Mouse (Mus musculus): ENCODE measurements at regions not wholly inside any gene's neighbourhood (a gene's known extent, or its start where the extent isn't known, plus 50 kb on each side); places are given as distances from the start of the nearest gene placed in this dataset.

DNA sequence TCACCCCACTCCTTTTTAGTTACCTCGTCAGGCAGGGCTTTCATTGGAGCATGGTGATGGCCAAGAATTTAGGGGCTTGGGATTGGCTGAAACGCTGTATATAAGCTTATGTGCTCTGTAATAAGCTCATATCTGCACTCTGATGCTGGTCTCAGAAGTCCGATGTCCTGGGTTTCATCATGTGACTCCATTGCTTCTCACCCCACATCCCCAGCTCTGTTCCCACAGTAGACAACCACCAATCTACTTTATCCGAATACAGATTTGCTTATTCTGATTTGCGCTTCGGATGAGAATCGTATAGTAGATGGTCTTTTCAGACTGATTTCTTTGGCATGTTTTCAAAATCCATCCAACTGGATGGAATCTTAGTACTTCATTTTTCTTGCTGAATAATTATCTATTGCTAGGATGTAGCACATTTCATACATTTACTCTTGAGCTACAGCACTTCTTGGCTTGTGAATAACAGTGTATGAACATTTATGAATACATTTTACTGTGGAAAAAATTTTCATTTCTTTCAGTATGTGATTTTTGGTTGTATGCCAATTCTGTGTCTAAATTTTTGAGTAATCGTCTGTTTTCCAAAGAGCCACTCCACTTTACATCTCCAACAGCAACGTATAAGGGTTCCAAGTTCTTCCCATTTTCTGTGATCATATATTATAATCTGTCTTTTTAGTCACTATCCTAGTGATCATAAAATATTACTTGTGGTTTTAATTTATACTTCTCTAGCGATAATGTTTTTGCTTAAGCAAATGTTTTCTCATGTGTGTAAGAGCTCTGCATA is 185.7 kb downstream of the Hace1 start:
- Histone ChIP-seq H3K36me3 (no peaks in the 10 kb centered on the region), H3K4me2 (no peak overlapping the region), H3K27me3 (no peaks in the 10 kb centered on the region), H3K9ac (no peak overlapping the region), H3K4me1 (replicated peaks) (no peaks in the 10 kb centered on the region), H3K4me3 (replicated peaks) (no peak overlapping the region), H3K9me3 (replicated peaks) (no peaks in the 10 kb centered on the region), H3K27ac (no peak overlapping the region)
- ATAC-seq (ENCODE audit: low read depth) (no peak), DNase-seq (no peak)
- 67% methylated on average over 10 of the region's 10 CpGs for WGBS (ENCODE audit: insufficient replicate concordance)

DNA sequence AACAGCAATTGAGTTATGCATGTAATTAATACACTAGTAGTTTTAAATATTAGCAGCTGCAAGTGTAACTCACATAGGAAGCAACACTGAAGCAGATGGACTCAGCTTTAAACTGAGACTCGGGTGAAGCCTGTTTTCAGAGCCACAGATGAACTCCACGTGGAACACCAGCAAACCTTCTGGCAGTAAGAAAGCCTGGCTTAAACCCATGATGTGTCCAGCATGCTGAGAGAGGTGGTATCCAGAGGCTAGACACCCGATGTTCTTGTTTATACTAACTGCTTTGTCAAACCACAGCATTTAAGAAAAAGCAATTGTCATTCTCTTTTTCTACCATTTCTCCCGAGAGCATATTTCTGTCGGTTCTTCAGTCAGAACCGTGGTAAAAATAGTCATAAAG is 202.1 kb downstream of the Hace1 start:
- Histone ChIP-seq H3K4me2 (no peak overlapping the region), H3K4me3 (replicated peaks) (no peak overlapping the region), H3K9me3 (replicated peaks) (no peaks in the 10 kb centered on the region), H3K9ac (no peak overlapping the region), H3K27me3 (no peaks in the 10 kb centered on the region), H3K4me1 (replicated peaks) (peaks cover 18% of the 10 kb centered on the region), H3K36me3 (no peaks in the 10 kb centered on the region), H3K27ac (no peak overlapping the region)
- DNase-seq (no peak), ATAC-seq (ENCODE audit: low read depth) (no peak)
- WGBS (ENCODE audit: insufficient replicate concordance): 22% methylated on average over 6 of the region's 6 CpGs

DNA sequence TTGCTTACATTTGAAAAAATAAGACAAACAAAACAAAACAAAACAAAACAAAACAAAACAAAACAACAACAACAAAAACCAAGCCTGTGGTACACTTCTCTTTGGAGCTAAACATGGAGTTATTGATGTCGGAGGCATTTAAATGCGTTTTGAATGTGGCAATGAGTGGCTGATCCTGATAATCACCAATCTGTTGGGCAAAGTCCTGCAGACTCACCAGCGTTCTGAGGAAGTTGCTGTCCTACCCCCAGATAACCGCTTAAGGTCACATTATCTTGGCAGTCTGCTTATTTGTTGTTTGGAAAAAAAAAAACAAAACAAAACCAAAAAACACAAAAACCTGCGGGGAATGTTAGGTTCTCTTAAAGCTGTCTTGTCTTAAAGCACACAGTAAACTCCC is 205.4 kb downstream of the Hace1 start:
- 9% methylated on average over 5 of the region's 5 CpGs for WGBS (ENCODE audit: insufficient replicate concordance)
- Histone ChIP-seq H3K9ac (no peak overlapping the region), H3K4me1 (replicated peaks) (peaks cover 18% of the 10 kb centered on the region), H3K4me3 (replicated peaks) (no peak overlapping the region), H3K27me3 (no peaks in the 10 kb centered on the region), H3K9me3 (replicated peaks) (no peaks in the 10 kb centered on the region), H3K4me2 (no peak overlapping the region), H3K27ac (no peak overlapping the region), H3K36me3 (no peaks in the 10 kb centered on the region)
- DNase-seq (peak; percentile 47), ATAC-seq (ENCODE audit: low read depth) (peak; percentile 70)

DNA sequence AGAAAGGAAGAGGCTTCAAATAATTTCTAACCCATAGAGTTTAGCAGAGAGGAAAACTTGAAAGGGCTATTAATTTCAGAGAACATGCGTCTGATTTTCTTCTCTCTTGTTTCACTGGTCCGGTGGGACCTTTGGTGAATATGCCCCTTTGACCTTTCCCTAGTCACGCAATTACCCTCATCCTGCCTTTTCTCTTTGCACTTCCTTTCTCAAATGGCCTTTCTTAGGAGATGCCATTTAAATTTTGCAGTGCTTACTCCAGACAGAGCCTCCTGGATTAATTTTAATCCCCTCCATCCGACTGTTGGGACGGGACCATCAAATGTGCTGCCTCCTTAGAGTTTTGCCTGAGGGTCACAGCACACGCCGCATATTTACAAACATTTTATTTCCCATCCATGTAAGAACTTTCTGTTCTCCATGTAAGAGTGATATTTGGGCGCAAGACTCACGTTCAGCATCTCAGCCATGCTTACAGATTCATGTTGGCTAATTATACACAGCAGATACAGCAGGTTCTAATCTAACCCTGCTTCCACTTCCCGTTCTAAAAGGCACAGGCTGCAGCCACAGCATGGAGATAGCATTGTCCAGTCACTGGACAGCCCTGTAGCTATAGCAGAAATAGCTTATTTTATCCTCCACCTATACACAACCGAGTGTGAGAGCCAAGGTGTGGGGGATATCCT is 206.0 kb downstream of the Hace1 start:
- ATAC-seq (ENCODE audit: low read depth) (no peak), DNase-seq (no peak)
- no peak overlapping the region for H3K4me3 ChIP-seq (replicated peaks)
- no peaks in the 10 kb centered on the region for H3K9me3 ChIP-seq (replicated peaks)
- H3K36me3 ChIP-seq: no peaks in the 10 kb centered on the region
- H3K9ac ChIP-seq: no peak overlapping the region
- peaks cover 18% of the 10 kb centered on the region for H3K4me1 ChIP-seq (replicated peaks)
- WGBS (ENCODE audit: insufficient replicate concordance): 41% methylated on average over 11 of the region's 11 CpGs
- no peaks in the 10 kb centered on the region for H3K27me3 ChIP-seq
- H3K27ac ChIP-seq: no peak overlapping the region
- no peak overlapping the region for H3K4me2 ChIP-seq

DNA sequence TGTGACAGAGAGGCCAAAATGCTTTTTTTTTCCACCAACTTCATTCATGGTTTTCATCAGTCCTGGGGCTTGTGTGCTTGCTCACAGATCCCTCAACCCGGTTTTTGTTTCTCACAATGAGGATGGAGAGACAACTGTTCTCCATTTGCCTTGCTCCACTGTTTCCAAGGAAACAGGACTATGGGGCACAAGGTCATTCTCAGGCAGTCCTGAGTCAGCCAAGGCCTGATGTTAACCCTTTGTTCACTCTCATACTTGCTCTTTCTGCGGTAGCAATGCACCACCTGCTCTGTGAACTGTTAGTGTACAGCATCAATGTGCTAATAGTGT is 206.5 kb downstream of the Hace1 start:
- Histone ChIP-seq H3K4me1 (replicated peaks) (peaks cover 18% of the 10 kb centered on the region), H3K36me3 (no peaks in the 10 kb centered on the region), H3K27me3 (no peaks in the 10 kb centered on the region), H3K27ac (no peak overlapping the region), H3K4me3 (replicated peaks) (no peak overlapping the region), H3K4me2 (no peak overlapping the region), H3K9ac (no peak overlapping the region), H3K9me3 (replicated peaks) (no peaks in the 10 kb centered on the region)
- DNase-seq (no peak), ATAC-seq (ENCODE audit: low read depth) (no peak)
- WGBS (ENCODE audit: insufficient replicate concordance): 49% methylated on average over 2 of the region's 2 CpGs

DNA sequence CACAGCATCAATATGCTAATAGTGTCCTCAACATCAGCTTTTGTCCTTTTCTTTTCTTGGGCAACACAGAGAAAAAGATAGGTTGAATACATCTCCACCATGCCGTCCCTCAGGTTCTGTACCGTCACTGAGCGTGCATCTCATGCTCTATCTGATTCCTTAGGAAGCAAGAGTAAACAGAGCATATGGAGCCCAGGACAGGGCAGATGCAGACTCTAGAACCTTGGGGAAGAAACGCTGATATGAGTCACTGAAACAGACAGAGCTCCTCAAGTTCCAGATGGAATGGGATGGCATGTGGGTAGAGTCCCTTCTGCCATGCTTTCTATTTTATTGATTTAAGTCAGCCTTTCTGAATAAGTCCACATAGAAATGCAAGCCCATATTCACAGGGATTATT is 206.9 kb downstream of the Hace1 start:
- no peaks in the 10 kb centered on the region for H3K9me3 ChIP-seq (replicated peaks)
- H3K4me1 ChIP-seq (replicated peaks): peaks cover 18% of the 10 kb centered on the region
- no peak overlapping the region for H3K9ac ChIP-seq
- DNase-seq: no peak
- H3K27me3 ChIP-seq: no peaks in the 10 kb centered on the region
- WGBS (ENCODE audit: insufficient replicate concordance): 73% methylated on average over 4 of the region's 4 CpGs
- no peak overlapping the region for H3K4me2 ChIP-seq
- ATAC-seq (ENCODE audit: low read depth): no peak
- H3K4me3 ChIP-seq (replicated peaks): no peak overlapping the region
- no peak overlapping the region for H3K27ac ChIP-seq
- H3K36me3 ChIP-seq: no peaks in the 10 kb centered on the region

DNA sequence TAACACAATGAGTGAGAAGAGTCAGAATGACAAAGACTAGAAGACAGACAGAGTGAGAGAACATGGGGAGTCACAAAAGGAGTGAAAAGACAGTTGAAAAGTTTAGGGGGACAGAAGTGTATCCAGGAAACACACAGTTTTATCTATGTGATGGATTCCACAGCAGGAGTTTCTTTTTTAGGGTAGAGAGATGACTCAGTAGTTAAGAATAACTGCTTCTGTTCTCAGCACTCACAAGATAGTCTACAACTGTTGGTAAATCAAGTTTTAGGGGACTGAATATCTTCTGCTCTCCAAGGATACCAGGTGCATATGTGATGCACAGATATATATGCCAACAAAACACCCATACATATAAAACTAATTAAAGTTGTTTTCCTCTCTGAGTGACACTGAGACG is 210.7 kb downstream of the Hace1 start:
- Histone ChIP-seq H3K9me3 (replicated peaks) (no peaks in the 10 kb centered on the region), H3K27ac (no peak overlapping the region), H3K36me3 (no peaks in the 10 kb centered on the region), H3K4me2 (no peak overlapping the region), H3K4me3 (replicated peaks) (no peak overlapping the region), H3K4me1 (replicated peaks) (peaks cover 6% of the 10 kb centered on the region), H3K27me3 (no peaks in the 10 kb centered on the region), H3K9ac (no peak overlapping the region)
- WGBS (ENCODE audit: insufficient replicate concordance): 56% methylated on average over 1 of the region's 1 CpGs
- no peak for ATAC-seq (ENCODE audit: low read depth)
- no peak for DNase-seq

DNA sequence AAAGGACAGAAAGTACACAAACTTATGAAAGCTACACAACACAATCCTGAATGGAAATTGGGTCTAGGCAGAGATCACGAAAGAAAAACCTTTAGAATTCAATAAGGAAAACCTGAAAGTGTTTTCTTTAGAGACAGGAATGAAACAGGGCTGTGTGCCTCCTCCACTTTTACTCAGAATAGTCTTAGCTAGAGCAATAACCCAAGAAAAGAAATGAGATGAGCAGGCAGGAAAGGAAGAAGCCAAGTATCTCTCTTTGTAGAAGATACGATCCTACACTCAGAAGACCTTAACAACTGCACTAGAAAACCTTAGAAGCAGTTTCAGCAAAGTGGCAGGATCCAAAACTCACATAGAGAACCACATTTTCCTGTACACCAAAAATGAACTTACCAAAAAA is 218.0 kb downstream of the Hace1 start:
- DNase-seq: no peak
- H3K9ac ChIP-seq: no peak overlapping the region
- WGBS (ENCODE audit: insufficient replicate concordance): 46% methylated on average over 2 of the region's 2 CpGs
- no peaks in the 10 kb centered on the region for H3K9me3 ChIP-seq (replicated peaks)
- no peak overlapping the region for H3K27ac ChIP-seq
- no peaks in the 10 kb centered on the region for H3K4me1 ChIP-seq (replicated peaks)
- no peak overlapping the region for H3K4me2 ChIP-seq
- H3K4me3 ChIP-seq (replicated peaks): no peak overlapping the region
- H3K36me3 ChIP-seq: no peaks in the 10 kb centered on the region
- no peak for ATAC-seq (ENCODE audit: low read depth)
- H3K27me3 ChIP-seq: no peaks in the 10 kb centered on the region

DNA sequence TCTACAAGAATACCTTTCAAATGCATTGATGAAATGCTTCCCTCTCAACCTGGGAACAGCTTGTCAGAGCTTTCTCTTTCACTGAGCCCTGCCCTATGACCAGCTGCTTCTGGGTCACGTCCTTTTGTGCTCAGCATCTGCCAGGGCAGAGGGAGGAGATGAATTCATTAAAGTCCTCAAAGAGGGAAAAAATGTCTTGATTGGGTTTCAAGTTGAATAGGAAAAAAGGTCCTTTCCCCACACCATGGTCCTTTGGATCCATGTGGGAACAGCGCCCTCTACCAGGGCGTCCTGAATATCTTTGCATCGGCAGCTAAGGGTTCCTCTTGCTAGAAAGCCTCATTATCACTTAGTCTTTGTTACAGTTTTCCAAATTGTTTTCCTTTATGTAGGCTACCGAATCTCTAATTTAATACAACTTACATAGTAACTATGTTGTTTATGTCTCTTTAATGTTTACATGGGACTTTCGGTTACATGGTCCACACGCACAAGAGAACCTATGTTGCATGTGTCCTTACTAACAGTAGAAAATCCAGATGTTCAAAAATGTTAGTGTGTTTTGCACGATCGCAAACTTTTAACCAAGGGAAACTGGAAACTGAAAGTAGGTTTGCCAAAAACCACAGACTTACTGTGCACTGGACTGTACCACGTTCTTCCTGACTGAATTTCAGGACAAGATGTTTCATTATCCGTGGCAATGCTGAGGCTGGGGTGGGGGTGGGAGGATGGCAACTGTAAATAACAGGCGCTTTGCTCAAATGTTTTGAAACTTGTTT is 222.6 kb downstream of the Hace1 start:
- WGBS (ENCODE audit: insufficient replicate concordance): 38% methylated on average over 12 of the region's 12 CpGs
- H3K4me3 ChIP-seq (replicated peaks): no peak overlapping the region
- H3K36me3 ChIP-seq: no peaks in the 10 kb centered on the region
- no peak for DNase-seq
- H3K9me3 ChIP-seq (replicated peaks): no peaks in the 10 kb centered on the region
- no peaks in the 10 kb centered on the region for H3K27me3 ChIP-seq
- no peak for ATAC-seq (ENCODE audit: low read depth)
- H3K4me1 ChIP-seq (replicated peaks): no peaks in the 10 kb centered on the region
- no peak overlapping the region for H3K27ac ChIP-seq
- no peak overlapping the region for H3K4me2 ChIP-seq
- H3K9ac ChIP-seq: no peak overlapping the region

DNA sequence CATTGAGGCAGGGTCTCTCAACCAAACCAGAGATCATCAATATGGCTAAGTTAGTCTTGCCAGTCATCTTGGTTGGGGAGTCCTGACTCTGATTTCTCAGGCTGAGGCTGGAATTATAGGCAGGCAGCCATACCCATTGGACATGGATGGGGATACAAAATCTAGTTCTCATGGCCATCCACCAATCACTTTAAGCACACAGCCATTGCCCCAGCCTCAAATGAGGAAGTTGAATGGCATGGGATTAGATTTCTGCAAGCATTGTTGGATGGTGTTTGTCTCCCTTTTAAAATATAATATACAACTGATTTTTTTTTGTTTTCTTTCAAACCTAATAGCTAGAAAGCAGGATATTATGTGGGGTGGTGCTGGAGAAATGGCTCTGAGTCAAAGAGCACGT is 223.8 kb downstream of the Hace1 start:
- Histone ChIP-seq H3K27ac (no peak overlapping the region), H3K4me1 (replicated peaks) (no peaks in the 10 kb centered on the region), H3K9ac (no peak overlapping the region), H3K27me3 (no peaks in the 10 kb centered on the region), H3K4me3 (replicated peaks) (no peak overlapping the region), H3K9me3 (replicated peaks) (no peaks in the 10 kb centered on the region), H3K4me2 (no peak overlapping the region), H3K36me3 (no peaks in the 10 kb centered on the region)
- ATAC-seq (ENCODE audit: low read depth) (no peak), DNase-seq (no peak)
- WGBS (ENCODE audit: insufficient replicate concordance): 30% methylated on average over 1 of the region's 1 CpGs

DNA sequence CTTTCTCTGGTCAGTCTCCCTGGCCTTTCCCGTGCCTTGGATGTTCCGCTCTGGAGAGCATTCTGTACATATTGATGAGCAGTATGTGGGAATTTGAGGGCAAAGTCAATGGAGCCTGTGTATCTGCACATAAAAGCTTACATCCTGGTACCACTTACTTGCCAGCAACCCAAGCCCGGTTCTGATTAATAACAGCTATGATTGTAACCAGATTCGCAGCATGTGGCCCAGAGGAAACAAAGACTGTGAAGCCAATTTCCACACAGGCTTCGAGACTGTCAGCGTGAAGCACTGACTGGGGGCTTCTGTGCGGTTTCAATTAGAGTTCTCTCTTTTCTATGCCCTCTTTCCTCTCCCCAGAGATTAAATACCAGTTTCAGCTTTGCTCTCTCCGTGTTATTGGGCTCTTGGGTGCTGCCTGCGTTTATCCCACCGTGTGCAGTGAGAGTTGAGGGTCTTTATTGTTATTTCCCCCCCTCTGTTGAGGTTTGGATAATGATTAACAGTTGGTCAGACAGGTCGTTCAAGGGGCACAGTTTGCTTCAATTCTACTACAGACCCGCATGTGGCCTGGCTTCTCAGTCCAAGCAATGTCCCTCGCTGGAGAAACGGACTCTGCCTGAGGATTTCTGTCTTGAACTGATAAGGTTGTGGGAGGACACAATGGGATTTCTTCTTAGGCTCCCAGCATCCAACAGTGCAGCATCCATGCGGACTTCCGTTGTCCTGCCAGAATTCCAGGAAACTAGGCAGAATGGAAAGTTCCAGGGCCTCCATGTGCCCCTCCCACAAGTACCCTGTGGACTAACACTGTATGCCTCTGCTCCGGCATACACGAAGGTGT is 229.6 kb downstream of the Hace1 start:
- ATAC-seq (ENCODE audit: low read depth): no peak
- 55% methylated on average over 18 of the region's 18 CpGs for WGBS (ENCODE audit: insufficient replicate concordance)
- Histone ChIP-seq H3K4me2 (no peak overlapping the region), H3K4me1 (replicated peaks) (peaks cover 5% of the 10 kb centered on the region), H3K9me3 (replicated peaks) (no peaks in the 10 kb centered on the region), H3K9ac (no peak overlapping the region), H3K36me3 (no peaks in the 10 kb centered on the region), H3K4me3 (replicated peaks) (no peak overlapping the region), H3K27ac (no peak overlapping the region), H3K27me3 (no peaks in the 10 kb centered on the region)
- DNase-seq: no peak

Data from liver, embryonic 13.5 days (tissue).